Mouse (Mus musculus) v-Abl transformed pro-B cells (cell line): ENCODE data around the gene Anapc4.

Experiments used
- in situ Hi-C, 2 experiments: fragments of 400-800 bp; cut with MboI; formaldehyde crosslinking; loops; one replicate each; pipeline ENCODE4 v1.15.1; 2025; ENCODE audit not compliant: unreplicated experiment in 2 of 2

Gene Anapc4

DNA sequence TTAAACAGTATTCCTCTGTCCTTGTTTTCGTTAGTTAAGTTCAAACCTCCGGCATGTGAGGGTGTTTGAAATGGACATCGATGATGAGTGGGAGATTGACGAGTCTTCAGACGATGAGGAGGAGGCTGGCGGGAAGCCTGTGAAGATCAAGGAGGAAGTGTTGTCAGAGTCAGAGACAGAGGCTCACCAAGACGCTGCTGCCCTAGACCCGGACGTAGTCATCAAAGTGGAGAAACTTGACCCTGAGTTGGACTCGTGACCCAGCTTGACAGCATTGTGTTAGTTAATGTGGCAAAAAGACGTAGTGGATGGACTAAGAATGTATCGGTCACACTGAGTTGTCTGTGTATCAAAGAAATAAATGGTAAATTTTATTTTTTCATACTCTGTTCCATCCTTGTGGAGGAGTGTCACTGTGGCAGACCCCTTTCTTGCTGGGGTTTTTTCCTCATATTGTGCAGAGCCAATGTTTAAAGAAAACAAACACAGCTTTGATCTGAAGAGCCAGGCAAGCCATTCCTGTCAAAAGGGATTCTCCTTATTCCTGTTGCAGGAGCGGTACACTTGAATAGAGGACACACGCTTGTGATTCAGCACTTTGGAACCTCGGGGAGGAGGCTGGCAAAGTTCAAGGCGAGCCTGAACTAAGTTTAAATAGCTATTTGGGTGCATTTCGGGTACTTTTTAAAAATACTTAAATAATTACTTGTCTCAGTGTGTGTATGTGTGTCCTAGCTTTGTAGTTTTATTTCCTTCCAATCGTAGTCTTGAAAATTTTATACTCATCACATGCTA, 32.7 kb downstream of the Anapc4 start:
- in situ Hi-C loops, result loop anchor here (25.0 kb wide), 2 partner anchors 746 to 1246 kb away; no protein-coding TSS in a partner anchor

DNA sequence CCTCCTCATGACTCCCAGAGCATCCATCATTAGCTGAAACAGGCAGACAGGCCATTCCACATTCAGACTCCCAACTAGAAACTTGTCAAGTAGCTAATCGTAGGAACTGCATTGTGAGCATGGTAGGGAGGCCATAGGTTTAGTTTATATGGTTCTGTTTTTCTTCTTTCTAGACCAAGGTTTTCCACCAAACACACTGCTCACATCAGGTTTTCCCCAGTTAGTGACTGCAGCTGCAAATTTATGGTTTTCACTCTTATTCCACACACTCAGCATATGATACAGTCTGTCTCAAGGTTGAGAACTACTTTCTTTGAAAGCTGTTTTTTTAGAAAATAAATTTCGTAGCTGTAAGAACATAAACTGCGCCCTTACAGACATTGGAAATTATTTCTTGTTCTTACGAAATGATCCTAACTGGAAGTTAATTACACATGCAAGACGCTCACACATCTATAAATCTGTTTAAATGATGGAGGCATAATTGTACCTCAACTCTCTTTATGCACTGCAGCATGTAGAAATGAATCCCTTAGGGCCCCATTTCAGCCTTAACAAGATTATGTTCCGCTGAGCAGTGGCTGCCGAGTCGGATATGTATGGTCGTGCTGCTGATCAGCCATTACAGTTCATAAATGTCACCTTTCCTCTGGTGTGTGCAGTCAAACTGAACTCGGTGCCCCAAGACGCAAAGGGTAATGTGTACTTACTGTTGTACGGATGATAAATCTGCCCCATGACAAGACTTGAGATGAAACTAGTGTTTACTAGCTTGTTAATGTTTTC, 35.3 kb downstream of the Anapc4 start:
- in situ Hi-C loops, result loop anchor here (25.0 kb wide), 2 partner anchors 743 to 1243 kb away; no protein-coding TSS in a partner anchor

DNA sequence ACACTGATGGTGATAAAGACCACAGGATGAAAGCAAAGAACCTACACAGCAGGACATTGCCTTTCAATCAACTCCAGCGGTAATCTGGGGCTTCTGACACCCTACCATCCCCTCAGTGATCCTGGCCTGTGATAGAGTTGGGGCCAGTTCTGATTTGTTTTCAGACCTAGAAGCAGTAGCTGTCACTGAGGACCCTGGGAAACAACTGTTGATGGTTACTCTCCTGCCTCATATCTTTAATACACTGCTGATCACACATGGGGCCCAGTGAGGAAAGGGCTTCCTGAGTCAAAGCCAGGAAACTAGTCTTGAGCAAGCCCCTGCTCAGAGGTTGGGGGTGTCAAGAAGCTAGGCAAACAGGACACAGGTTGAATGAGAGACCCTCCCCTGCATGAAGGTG, 37.6 kb downstream of the Anapc4 start:
- in situ Hi-C loops, result loop anchor here (10.0 to 25.0 kb wide), 3 partner anchors 453 to 1241 kb away; no protein-coding TSS in a partner anchor

DNA sequence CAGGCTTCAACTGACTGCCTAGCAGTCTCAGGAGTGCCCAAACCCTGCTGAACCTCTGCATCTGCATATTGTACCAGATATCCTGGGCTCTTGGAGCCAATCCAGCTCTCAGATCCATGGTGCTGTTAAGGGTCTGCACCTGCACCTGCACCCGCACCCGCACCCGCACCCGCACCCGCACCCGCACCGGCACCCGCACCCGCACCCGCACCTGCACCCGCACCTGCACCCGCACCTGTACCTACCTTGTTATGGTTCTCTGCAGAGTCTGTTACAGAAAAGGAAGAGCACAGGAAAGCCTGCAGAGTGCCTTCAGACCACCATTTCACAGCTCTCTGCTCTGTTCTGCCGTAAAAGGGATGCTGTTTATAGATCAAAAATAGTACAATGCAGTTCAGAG, 38.2 kb downstream of the Anapc4 start:
- in situ Hi-C loops, result loop anchor here (10.0 to 25.0 kb wide), 3 partner anchors 453 to 1240 kb away; no protein-coding TSS in a partner anchor

DNA sequence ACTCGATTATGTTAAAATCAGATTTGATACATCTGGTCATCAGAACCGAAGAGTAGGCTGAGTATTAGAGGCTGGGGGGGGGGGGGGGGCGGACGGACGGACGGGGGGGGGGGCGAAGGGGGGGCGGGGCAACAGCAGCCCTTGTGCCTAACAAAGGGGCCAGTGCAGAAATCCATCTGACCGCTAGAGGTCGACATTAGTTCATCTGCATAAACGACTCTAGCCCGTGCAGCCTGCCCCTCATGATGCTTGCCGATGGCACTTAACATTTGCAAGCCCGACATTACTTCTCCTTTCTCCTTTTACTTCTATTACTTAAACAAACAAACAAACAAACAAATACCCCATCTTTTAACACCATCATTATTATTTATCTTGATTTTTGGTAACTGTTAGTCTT, 45.0 kb downstream of the Anapc4 start:
- in situ Hi-C loops, result loop anchor here in 1 of 2 experiments (10.0 kb wide), 1 partner anchor 446 kb away; no protein-coding TSS in a partner anchor

DNA sequence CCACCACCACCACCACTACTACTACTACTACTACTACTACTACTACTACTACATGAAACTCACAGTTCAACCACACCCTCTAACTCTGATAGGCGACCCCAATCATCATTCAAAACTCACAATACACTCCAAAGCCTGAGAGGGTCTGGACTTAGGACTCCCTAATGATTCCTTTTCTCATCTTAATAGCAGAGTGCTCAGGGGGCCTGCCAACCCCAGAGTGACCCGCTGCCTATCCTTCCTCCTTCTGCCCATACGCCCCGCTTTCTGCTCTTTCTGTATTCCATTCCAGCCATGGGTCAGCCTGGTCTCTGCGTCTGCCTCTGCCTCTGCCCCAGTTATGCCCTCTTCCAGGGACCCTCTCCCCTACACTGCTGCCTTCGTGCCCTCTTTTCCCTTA, 46.1 kb downstream of the Anapc4 start:
- in situ Hi-C loops, result loop anchor here in 1 of 2 experiments (10.0 kb wide), 1 partner anchor 445 kb away; no protein-coding TSS in a partner anchor

DNA sequence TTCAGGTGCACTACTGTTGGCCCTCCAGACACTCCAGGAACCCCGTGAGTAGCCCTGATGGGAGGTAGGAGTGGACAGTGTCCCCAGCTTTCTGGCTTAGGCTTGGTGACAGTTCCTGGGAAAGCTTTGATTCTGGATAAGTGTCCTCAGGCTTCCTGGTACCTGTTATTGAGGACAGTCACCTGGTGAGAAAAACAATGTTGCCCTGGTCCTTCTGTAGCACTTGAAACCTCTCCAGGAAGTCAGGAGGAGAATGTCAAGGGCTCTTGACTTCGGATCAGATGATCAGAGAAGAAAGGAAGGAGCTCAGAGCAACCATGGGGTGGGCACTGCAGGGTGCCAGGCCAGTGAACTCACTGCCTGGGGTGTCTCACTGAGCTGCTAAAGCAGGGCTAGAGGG, 48.6 kb downstream of the Anapc4 start:
- in situ Hi-C loops, result no loop called here

DNA sequence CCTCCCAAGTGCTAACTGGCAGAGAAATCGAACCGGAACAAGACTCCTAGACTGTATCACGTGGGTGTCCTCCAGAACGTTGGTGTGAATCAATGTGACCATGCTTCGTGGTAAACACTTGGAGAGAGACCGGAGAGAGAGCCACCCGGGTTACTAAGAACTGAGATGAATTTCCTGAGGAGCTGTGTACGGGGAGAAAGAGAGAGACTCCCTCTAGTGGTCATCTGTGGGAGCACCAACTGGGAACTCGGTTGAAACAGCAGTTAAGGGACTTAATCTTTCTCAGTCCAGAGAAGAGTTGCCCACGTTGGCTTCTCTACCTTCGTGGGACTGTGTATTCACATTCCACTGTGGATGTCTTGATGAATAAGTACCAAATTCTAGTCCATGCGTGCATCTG, 53.3 kb downstream of the Anapc4 start:
- in situ Hi-C loops, result no loop called here

DNA sequence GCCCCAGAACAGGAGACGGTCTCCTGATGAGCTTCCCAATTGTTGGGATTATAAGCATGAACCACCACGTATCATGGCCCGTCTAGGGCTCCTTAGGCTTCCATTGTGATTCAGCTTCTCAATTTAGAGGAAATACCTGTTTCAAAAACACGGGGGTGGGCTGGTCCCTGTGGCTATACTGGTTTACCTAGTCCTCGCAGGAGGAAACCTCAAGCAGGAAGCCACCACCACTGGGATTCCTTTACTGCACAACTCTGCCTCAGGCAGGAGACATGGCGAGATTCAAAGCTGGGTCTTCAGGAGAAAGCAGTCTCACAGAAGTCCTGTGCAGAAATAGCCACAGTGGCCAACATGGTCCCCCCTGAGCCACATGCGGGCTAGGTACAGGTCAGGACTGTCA, 56.1 kb downstream of the Anapc4 start:
- in situ Hi-C loops, result no loop called here

DNA sequence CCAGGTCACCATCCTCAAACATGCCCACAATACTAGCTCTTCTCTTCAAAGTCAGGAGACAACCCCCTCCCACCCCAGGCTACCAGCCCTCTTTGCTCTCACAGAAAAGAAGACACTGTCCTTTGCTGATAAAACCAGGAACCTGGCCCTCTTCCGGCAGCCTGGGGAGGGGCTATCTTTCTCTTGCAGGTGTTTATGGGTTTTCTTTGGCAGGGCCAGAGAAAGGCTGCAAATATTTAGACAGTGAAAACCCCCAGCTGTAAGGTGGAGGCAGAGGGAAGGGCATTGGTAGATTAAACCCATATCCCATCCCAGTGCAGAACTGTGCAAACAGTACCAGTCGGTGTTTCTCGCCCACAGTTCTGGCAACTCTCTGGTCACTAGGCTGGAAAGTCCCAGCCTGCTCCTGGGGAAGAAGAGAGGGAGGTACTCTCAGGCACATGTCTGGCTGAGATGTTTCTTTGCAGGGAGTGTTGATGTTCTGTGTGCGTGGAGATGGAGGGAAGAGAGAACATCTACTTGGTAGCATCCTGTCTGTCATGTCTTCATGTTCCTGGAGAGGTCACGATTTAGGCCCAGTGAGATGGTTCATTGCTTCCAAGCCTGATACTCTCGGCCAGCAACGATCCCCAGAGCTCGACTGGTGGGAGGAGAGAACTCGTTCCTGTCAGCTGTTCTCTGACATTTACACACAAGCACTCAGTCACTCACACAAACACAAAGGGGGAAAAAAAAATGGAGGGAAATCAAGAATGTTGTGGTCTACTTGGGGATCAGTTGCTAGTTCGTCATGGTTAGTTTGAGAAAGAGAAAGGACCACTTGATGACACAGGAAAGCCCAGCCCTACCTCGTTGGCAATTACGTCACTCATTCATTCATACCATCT, 58.4 kb downstream of the Anapc4 start:
- in situ Hi-C loops, result no loop called here

DNA sequence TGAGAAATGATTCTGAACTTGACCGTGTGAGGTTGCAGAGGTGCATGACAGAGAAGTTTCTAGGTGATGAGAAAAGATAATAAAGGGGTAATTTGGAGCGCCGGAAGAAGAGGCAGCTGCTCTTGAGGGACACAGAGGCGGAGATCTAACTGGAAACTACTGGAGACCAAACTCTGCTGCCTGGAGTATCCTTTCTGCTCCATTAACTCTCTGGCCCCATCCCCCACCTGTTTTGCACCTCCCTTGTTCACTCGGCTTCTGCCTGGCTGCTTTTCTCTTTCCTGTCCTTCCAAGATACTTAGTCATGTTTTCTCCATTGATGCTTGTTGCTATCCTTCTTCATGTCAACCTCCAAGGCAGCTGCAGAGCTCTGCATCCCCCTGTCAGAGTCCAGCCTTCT, 60.1 kb downstream of the Anapc4 start:
- in situ Hi-C loops, result no loop called here

DNA sequence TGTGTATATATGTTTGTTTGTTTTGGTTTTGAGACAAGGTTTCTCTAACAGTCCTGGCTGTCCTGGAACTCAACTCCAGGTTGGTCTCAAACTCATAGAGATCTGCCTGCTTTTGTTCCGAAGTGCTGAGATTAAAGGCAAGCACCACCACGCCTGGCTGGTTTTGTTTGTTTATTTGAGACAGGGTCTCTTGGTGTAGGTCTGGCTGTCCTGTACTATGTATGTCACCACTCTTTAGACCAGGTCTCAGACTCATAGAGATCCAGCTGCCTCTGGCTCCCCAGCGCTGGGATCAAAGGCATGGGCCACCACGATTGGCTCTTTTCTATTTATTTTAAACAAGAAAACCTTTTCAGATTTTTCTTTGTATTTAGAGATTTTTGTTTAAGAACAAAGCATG, 70.4 kb downstream of the Anapc4 start:
- in situ Hi-C loops, result no loop called here

DNA sequence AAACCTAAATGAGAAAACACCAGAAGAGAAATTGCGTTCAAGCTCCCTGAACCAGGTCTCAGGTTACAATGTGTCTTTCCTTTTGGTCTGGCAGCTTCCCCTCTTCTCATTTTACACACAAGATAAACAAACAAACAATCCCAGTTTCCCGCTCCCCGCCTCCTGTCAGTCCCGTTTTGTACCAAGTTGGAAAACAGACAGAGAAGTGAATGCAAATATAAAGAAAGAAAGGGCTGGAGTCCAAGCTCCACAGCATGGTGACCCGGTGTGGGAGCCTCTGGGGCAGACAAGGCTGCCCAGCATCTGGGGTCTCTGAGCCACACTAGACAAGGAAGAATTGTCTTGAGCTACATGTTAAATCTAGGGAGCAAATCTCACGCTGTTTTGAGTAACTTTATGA, 70.9 kb downstream of the Anapc4 start:
- in situ Hi-C loops, result no loop called here

DNA sequence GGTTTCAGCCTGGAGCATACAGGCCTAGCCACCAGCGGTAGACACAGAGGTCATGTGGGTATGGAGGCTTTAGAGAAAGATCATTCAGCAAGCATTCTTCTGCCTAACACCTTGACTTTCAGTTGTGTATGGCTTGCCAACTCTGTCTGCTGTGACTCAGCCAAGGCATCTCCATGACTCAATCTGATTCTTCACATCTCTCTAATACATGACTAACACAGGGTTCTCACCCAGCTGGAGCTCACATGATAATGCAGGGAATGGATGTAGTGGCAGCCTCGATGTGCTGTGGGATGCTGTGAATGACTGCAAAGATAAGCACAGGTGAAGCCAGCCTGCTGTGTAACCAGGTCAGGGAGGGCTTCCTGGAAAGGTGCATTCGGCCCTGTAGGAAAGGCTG, 74.4 kb downstream of the Anapc4 start:
- in situ Hi-C loops, result no loop called here

DNA sequence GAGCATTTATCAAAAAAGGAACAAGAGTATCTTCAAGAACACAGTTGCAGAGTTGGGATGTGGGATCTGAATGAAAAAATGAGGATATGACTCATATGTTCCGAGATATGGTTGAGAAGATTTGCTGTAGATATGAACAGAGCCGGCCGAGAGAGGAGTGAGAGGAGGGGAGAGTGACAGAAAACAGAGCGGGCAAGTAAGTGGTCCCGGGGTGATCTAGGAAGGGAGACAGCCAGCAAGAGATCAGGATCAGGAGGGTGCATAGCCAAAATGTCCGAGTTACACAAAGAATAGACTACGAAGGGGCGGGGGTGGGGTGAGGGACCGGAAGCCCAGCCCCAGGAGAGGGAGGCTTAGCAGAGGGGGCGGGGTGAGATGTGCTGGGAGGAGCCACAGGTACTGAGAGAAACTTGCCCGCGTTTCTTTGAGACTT, 76.4 kb downstream of the Anapc4 start:
- in situ Hi-C loops, result no loop called here

DNA sequence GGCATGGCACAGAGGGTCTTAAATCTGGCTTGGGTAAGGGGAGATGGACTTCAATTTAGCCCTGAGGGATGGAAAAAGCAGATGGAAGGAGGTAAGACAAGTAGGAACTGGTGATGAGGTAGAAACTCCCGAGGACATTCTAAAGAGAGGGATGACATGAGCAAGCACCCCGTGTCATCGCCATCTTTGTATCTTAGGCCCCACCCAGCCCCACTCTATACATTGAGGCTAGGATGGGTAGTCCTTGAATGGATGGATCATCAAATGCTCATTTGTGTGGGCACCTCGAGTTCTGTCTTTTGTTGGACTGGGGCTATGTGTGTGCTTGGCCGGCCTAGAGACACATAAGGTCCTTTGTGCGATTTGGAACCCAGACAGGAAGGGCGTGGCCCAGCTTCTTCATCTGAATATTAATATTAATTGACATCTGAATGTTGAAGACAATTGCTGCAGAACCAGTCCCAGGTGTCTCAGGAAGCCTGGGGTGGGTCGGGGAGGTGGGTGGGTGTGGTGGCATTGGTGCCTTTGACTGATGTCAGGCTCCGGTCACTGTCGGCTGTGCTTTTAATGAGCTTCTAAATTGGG, 77.6 kb downstream of the Anapc4 start:
- in situ Hi-C loops, result no loop called here

DNA sequence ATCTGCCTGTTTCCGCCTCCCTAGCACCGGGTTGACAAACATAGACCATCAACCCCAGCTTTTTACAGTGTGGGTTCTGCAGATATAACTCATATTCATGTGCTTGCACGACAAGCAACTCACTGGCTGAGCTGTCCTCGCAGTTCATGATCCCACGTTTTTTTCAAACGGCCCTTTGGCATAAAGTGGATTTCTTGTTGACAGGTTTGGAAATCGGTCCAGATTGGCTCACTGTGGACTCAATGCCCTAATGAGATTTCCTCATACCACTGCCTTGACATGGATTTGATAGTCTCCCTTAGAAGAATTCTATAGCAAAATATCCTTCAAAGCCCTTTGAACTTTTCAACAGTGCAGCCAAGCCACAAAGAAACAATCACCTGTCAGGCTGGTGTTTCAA, 79.9 kb downstream of the Anapc4 start:
- in situ Hi-C loops, result no loop called here

DNA sequence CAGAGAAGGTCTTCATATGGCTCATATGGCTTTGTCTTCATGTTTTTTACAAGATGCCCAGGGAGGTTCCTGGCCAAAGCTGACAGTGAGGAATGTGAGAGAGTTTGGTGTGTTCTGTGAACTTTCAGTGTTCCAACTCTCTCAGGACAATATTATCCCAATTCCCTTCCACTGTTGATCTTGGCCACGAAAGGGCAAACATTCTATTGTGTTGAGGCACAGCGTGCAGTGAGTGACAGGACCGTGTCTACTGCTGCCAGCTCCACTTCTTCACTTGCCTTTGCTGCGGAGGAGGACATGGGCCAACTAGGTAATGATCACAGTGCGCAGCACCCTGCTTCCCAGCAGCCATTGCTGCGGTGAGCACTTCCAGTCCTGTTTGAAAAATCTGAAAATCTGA, 82.4 kb downstream of the Anapc4 start:
- in situ Hi-C loops, result no loop called here
